Mouse (Mus musculus) testis, adult 2 months (tissue): Measurements from ENCODE around the gene Gm36864.
"Not testable (repeated sequence)": the region's sequence is repeated elsewhere in the genome, so short reads cannot be mapped to it uniquely, and the experiment has no call there.

Source experiments
- CTCF ChIP-seq: fragments of 200-500 bp; IDR thresholded peaks from 2 replicates; pipeline ENCODE4 v1.5.1; 2012; ENCODE audit warnings: low read depth, mild to moderate bottlenecking, inconsistent platforms, low read length, moderate library complexity; ENCODE audit not compliant: control insufficient read depth, insufficient read depth, insufficient replicate concordance
- POLR2A ChIP-seq: fragments of 200-500 bp; IDR thresholded peaks from 2 replicates; pipeline ENCODE4 v1.6.1; 2012; ENCODE audit warnings: low read depth, mild to moderate bottlenecking, inconsistent platforms, low read length, moderate library complexity; ENCODE audit not compliant: control insufficient read depth

DNA sequence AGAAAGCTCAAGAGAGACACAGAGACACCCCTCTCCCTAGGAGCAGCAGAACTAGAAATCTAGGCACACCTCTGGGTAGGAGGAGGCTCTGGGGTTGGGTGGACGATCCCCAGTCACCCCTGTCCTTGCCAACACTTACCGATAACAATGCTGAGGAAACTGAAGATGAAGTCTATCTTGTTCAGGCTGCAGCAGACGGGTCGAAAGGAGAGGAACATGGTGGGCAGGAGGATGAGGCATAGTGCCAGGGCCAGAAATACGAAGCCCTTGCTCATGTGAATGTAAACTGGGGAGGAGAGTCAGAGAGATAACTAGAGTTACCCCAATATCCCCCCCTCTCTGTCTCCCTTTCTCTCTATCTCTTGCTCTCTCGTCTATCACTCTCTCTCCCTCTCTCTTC is 13.6 kb upstream of the Gm36864 start:
- not testable (repeated sequence) for TF ChIP-seq CTCF, POLR2A
